Mouse (Mus musculus): ENCODE data around the gene E130114P18Rik. TPM values are rescaled to one million over a fixed set of nuclear protein-coding genes. Genes with fewer than 3 reads are reported as not detected.

E130114P18Rik gene
- polyA plus RNA-seq, 1 experiment: 19.7 TPM

GRCm38 (mm10) chr4:97575447-97575846 lies 202.4 kb downstream of the E130114P18Rik start:
- peak; percentile 92 for DNase-seq (ENCODE audit: low read depth)

GRCm38 (mm10) chr4:97569320-97569719 lies 208.6 kb downstream of the E130114P18Rik start:
- no peak for DNase-seq (ENCODE audit: low read depth)
- no peak for TF ChIP-seq POLR2A (IDR thresholded peaks at IDR 0.05; ENCODE audit: borderline replicate concordance, extremely low read depth, insufficient read depth, insufficient read length, poor library complexity, severe bottlenecking)
- TF ChIP-seq CTCF (IDR thresholded peaks at IDR 0.05; ENCODE audit: borderline replicate concordance, extremely low read depth, insufficient read depth, insufficient read length): no peak

More at GRCm38 (mm10) chr4:97575447-97575846, 202.4 kb downstream of the E130114P18Rik start:
- TF ChIP-seq POLR2A (IDR thresholded peaks at IDR 0.05; ENCODE audit: borderline replicate concordance, extremely low read depth, insufficient read depth, insufficient read length, poor library complexity, severe bottlenecking): no peak
- no peak for TF ChIP-seq CTCF (IDR thresholded peaks at IDR 0.05; ENCODE audit: borderline replicate concordance, extremely low read depth, insufficient read depth, insufficient read length)

- DNase-seq (ENCODE audit: low read depth): peak; percentile 87
- TF ChIP-seq CTCF (IDR thresholded peaks at IDR 0.05; ENCODE audit: borderline replicate concordance, extremely low read depth, insufficient read depth, insufficient read length): peak; percentile 42; the same call in 1 of the 2 replicates
- no peak for TF ChIP-seq POLR2A (IDR thresholded peaks at IDR 0.05; ENCODE audit: borderline replicate concordance, extremely low read depth, insufficient read depth, insufficient read length, poor library complexity, severe bottlenecking)
These were observed 213.2 kb downstream of the E130114P18Rik start for GRCm38 (mm10) chr4:97564656-97565055.

- peak; percentile 15 for DNase-seq (ENCODE audit: low read depth)
- TF ChIP-seq CTCF (IDR thresholded peaks at IDR 0.05; ENCODE audit: borderline replicate concordance, extremely low read depth, insufficient read depth, insufficient read length): no peak
- TF ChIP-seq POLR2A (IDR thresholded peaks at IDR 0.05; ENCODE audit: borderline replicate concordance, extremely low read depth, insufficient read depth, insufficient read length, poor library complexity, severe bottlenecking): no peak
These were observed 213.7 kb downstream of the E130114P18Rik start for GRCm38 (mm10) chr4:97564199-97564598.

- TF ChIP-seq CTCF (IDR thresholded peaks at IDR 0.05; ENCODE audit: borderline replicate concordance, extremely low read depth, insufficient read depth, insufficient read length): no peak
- DNase-seq (ENCODE audit: low read depth): peak; percentile 11
These were observed 220.3 kb downstream of the E130114P18Rik start for GRCm38 (mm10) chr4:97557585-97557984.

GRCm38 (mm10) chr4:97544016-97544415 lies 233.9 kb downstream of the E130114P18Rik start:
- DNase-seq (ENCODE audit: low read depth): peak; percentile 16

GRCm38 (mm10) chr4:97532072-97532471 lies 245.8 kb downstream of the E130114P18Rik start:
- TF ChIP-seq CTCF (IDR thresholded peaks at IDR 0.05; ENCODE audit: borderline replicate concordance, extremely low read depth, insufficient read depth, insufficient read length) (no peak), POLR2A (IDR thresholded peaks at IDR 0.05; ENCODE audit: borderline replicate concordance, extremely low read depth, insufficient read depth, insufficient read length, poor library complexity, severe bottlenecking) (no peak)
- no peak for DNase-seq (ENCODE audit: low read depth)

More at GRCm38 (mm10) chr4:97544016-97544415, 233.9 kb downstream of the E130114P18Rik start:
- TF ChIP-seq POLR2A (IDR thresholded peaks at IDR 0.05; ENCODE audit: borderline replicate concordance, extremely low read depth, insufficient read depth, insufficient read length, poor library complexity, severe bottlenecking) (no peak), CTCF (IDR thresholded peaks at IDR 0.05; ENCODE audit: borderline replicate concordance, extremely low read depth, insufficient read depth, insufficient read length) (no peak)

GRCm38 (mm10) chr4:97528517-97528916 lies 249.4 kb downstream of the E130114P18Rik start:
- DNase-seq (ENCODE audit: low read depth): no peak
- TF ChIP-seq CTCF (IDR thresholded peaks at IDR 0.05; ENCODE audit: borderline replicate concordance, extremely low read depth, insufficient read depth, insufficient read length) (no peak), POLR2A (IDR thresholded peaks at IDR 0.05; ENCODE audit: borderline replicate concordance, extremely low read depth, insufficient read depth, insufficient read length, poor library complexity, severe bottlenecking) (no peak)

Other genes starting within 250 kb of the E130114P18Rik start
- gene Nfia, start 5.3 kb downstream of the E130114P18Rik start, polyA plus RNA-seq (2012; rRNA removed): 54.5 and 56.0 TPM in 2 replicates